Mouse (Mus musculus) right cerebral cortex, postnatal 36 days (tissue): ENCODE results near the gene Tmbim1.
"Not testable (repeated sequence)": the region's sequence is repeated elsewhere in the genome, so short reads cannot be mapped to it uniquely, and the experiment has no call there.

Source experiments
- DNase-seq, 2 experiments: peaks; one replicate each; pipeline ENCODE4 v3.0.0; 2022; ENCODE audit warnings: low spot score in 2 of 2, mixed read lengths in 1 of 2

The Tmbim1 gene

GRCm38 (mm10) chr1:74305522-74305921, at the start of gene Tmbim1:
Gene Tmbim1, minus strand, starts transcription at chr1:74305622.
- DNase-seq = no peak

GRCm38 (mm10) chr1:74353453-74354229, 48.2 kb upstream of the Tmbim1 start:
- DNase-seq = no peak

GRCm38 (mm10) chr1:74352532-74353096, 47.2 kb upstream of the Tmbim1 start:
- no peak for DNase-seq

- no peak for DNase-seq
Observed at GRCm38 (mm10) chr1:74351185-74351769, 45.9 kb upstream of the Tmbim1 start.

- DNase-seq = no peak
Observed at GRCm38 (mm10) chr1:74344163-74344916, 38.9 kb upstream of the Tmbim1 start.

- DNase-seq = no peak
Observed at GRCm38 (mm10) chr1:74343161-74343560, 37.7 kb upstream of the Tmbim1 start.

- no peak for DNase-seq
Observed at GRCm38 (mm10) chr1:74342308-74342707, 36.9 kb upstream of the Tmbim1 start.

- DNase-seq = no peak
Observed at GRCm38 (mm10) chr1:74341898-74342297, 36.5 kb upstream of the Tmbim1 start.

- DNase-seq = not testable (repeated sequence)
Observed at GRCm38 (mm10) chr1:74340992-74341391, 35.6 kb upstream of the Tmbim1 start.

- DNase-seq = peak; percentile 40 to 52
Observed at GRCm38 (mm10) chr1:74340361-74340764, 34.9 kb upstream of the Tmbim1 start.

GRCm38 (mm10) chr1:74339917-74340316, 34.5 kb upstream of the Tmbim1 start:
- no peak for DNase-seq

- DNase-seq = no peak
Observed at GRCm38 (mm10) chr1:74338626-74339025, 33.2 kb upstream of the Tmbim1 start.

- DNase-seq = no peak
Observed at GRCm38 (mm10) chr1:74338013-74338412, 32.6 kb upstream of the Tmbim1 start.

GRCm38 (mm10) chr1:74337241-74337771, 31.9 kb upstream of the Tmbim1 start:
- DNase-seq = no peak

GRCm38 (mm10) chr1:74335436-74336170, 30.2 kb upstream of the Tmbim1 start:
- DNase-seq = no peak

- DNase-seq = no peak
Observed at GRCm38 (mm10) chr1:74335033-74335432, 29.6 kb upstream of the Tmbim1 start.

GRCm38 (mm10) chr1:74334607-74335006, 29.2 kb upstream of the Tmbim1 start:
- DNase-seq = no peak

GRCm38 (mm10) chr1:74332930-74333329, 27.5 kb upstream of the Tmbim1 start:
- DNase-seq = no peak

GRCm38 (mm10) chr1:74332241-74332763, 26.9 kb upstream of the Tmbim1 start:
- peak; percentile 95 to 96 for DNase-seq

GRCm38 (mm10) chr1:74331046-74331681, 25.7 kb upstream of the Tmbim1 start:
- no peak for DNase-seq
